ENCODE assay signal across 10 mouse cellular contexts in genomic region chr1:72214470-72214961, GRCm38 (mm10). TPM values are rescaled to one million over a fixed set of nuclear protein-coding genes. Genes with fewer than 3 reads are reported as not detected.
DNase-seq lines count a peak whose midpoint lies in the region; ATAC-seq and TF ChIP-seq lines count a peak whose summit lies in the region.
"Had no signal": no experiment of that assay in that cellular context is flagged by ENCODE, and none has a peak within 500 bp of the region (broad histone marks: within the 10 kb centered on the region; RNA-seq: fewer than 3 reads in every experiment).

No protein-coding gene starts in this region.

- no peak overlapping the region for H3K4me3 ChIP-seq in heart, postnatal 0 days (ENCODE audit: low read depth, low read length)

- H3K4me2 ChIP-seq in heart, postnatal 0 days (ENCODE audit: low read depth, low read length): no peak overlapping the region
- H3K4me2 ChIP-seq: hindbrain, embryonic 14.5 days had no signal

- peak; percentile 35 for DNase-seq in spleen, adult 12 weeks (ENCODE audit: low spot score)
- no peak for DNase-seq in spleen, postnatal 14 days (ENCODE audit: low spot score in 2 of 2)
- DNase-seq in gastrocnemius, adult 18-20 months (ENCODE audit: low spot score): peak; percentile 87
- peak; percentile 90 for DNase-seq in heart, postnatal 0 days (ENCODE audit: low spot score)
- DNase-seq in embryo, embryonic 9.5 days (ENCODE audit: extremely low spot score): no peak
- no peak for DNase-seq in retina, embryonic 14.5 days (ENCODE audit: low spot score)
- no peak for DNase-seq in frontal cortex, postnatal 25 days (ENCODE audit: low spot score in 2 of 2)
- no peak for DNase-seq in kidney, adult 8-10 months
- DNase-seq: lung, postnatal 14 days had no signal

- peak; percentile 85 for ATAC-seq in heart, postnatal 0 days (ENCODE audit: insufficient read depth, low read depth)

- WGBS in heart, postnatal 0 days: 18% methylated on average over 7 of the region's 7 CpGs

- H3K27me3 ChIP-seq in heart, postnatal 0 days (ENCODE audit: control insufficient read depth, insufficient read depth, low read length): no peaks in the 10 kb centered on the region

- no peaks in the 10 kb centered on the region for H3K9me3 ChIP-seq in heart, postnatal 0 days (replicated peaks; ENCODE audit: control insufficient read depth, low read length)

- H3K27ac ChIP-seq in heart, postnatal 0 days (ENCODE audit: low read depth): peak overlapping the region; percentile 89
- H3K27ac ChIP-seq: hindbrain, embryonic 14.5 days had no signal

- H3K9ac ChIP-seq in heart, postnatal 0 days (replicated peaks; ENCODE audit: low read depth, low read length): no peak overlapping the region
- H3K9ac ChIP-seq: hindbrain, embryonic 14.5 days had no signal

- TF ChIP-seq CTCF in heart, postnatal 0 days (IDR thresholded peaks at IDR 0.05; ENCODE audit: low read depth): no peak

- peak; percentile 80 for TF ChIP-seq EP300 in heart, postnatal 0 days (IDR thresholded peaks at IDR 0.05; ENCODE audit: low read depth)

- no peaks in the 10 kb centered on the region for H3K36me3 ChIP-seq in heart, postnatal 0 days (replicated peaks; ENCODE audit: control insufficient read depth, insufficient read depth, low read length)

- peaks cover 19% of the 10 kb centered on the region for H3K4me1 ChIP-seq in heart, postnatal 0 days (ENCODE audit: control insufficient read depth, insufficient read depth)

RNA-seq across cellular contexts. Expression of gene Mreg, which starts 2.4 kb away (rescaled TPM):
- total RNA-seq in gastrocnemius, adult 18-20 months (2021): 10 to 100 TPM; 49.9 to 54.3 TPM
- 11.3 and 12.5 TPM in 2 replicates for total RNA-seq in heart, postnatal 0 days (2014; rRNA removed; ENCODE audit: low replicate concordance)
- 8.6 and 9.5 TPM in 2 replicates for polyA plus RNA-seq in heart, postnatal 0 days (2015; fragmentation: Nextera tagmentation; extraction: Ambion mirVana)

Comparison
In these comparisons a context has a peak if more than half of its experiments do, and no peak if none do; other contexts are left out.
1. DNase-seq: peak in spleen, adult 12 weeks (single experiment), gastrocnemius, adult 18-20 months (single experiment) and heart, postnatal 0 days (single experiment); none in spleen, postnatal 14 days (0 of 2), embryo, embryonic 9.5 days (single experiment), retina, embryonic 14.5 days (single experiment), frontal cortex, postnatal 25 days (0 of 2) and kidney, adult 8-10 months (0 of 2).